Mouse (Mus musculus) MEL (cell line): ENCODE data around the gene Angpt4. TPM values are rescaled to one million over a fixed set of nuclear protein-coding genes. Genes with fewer than 3 reads are reported as not detected.

ENCODE experiments used
- DNase-seq: peaks from one replicate; pipeline ENCODE4 v3.0.0; 2011; ENCODE audit warnings: low read depth, low spot score
- H3K27ac ChIP-seq: 2 replicates; pipeline ENCODE4 v1.5.1; 2012; ENCODE audit warnings: low read depth, mild to moderate bottlenecking, control low read depth, low read length, moderate library complexity; ENCODE audit not compliant: control insufficient read depth
- H3K27me3 ChIP-seq, 2 experiments: fragments of 150-350 bp in 1 of 2; sonication (generic) in 1 of 2; 2 replicates each; pipeline ENCODE4 v1.6.1; 2012; ENCODE audit warnings: low read length in 2 of 2, mild to moderate bottlenecking in 2 of 2, improper control_type of control experiment in 1 of 2, moderate library complexity in 1 of 2; ENCODE audit not compliant: insufficient read depth in 2 of 2, control insufficient read depth in 1 of 2
- H3K36me3 ChIP-seq, 2 experiments: 2 replicates each; pipeline ENCODE4 v1.6.1; 2012 to 2014; ENCODE audit warnings: low read length in 2 of 2, improper control_type of control experiment in 1 of 2, inconsistent platforms in 1 of 2, mild to moderate bottlenecking in 1 of 2; ENCODE audit not compliant: insufficient read depth in 2 of 2, control insufficient read depth in 1 of 2
- H3K4me1 ChIP-seq, 2 experiments: fragments of 150-350 bp in 1 of 2; sonication (generic) in 1 of 2; 2 replicates each; pipeline ENCODE4 v1.6.1; 2012; ENCODE audit warnings: low read length in 2 of 2, improper control_type of control experiment in 1 of 2, mild to moderate bottlenecking in 1 of 2; ENCODE audit not compliant: insufficient read depth in 2 of 2, control insufficient read depth in 1 of 2
- H3K4me3 ChIP-seq, 2 experiments: fragments of 150-350 bp in 1 of 2; sonication (generic) in 1 of 2; 2 replicates each; pipeline ENCODE4 v1.5.1; 2012; ENCODE audit warnings: low read depth in 2 of 2, low read length in 2 of 2, mild to moderate bottlenecking in 2 of 2, moderate library complexity in 2 of 2, control low read depth in 1 of 2, improper control_type of control experiment in 1 of 2; ENCODE audit not compliant: control insufficient read depth in 1 of 2, insufficient read depth in 1 of 2
- H3K79me2 ChIP-seq: 2 replicates; pipeline ENCODE4 v1.6.1; 2012; ENCODE audit warnings: mild to moderate bottlenecking, low read length, moderate library complexity; ENCODE audit not compliant: control insufficient read depth, poor library complexity, insufficient read depth
- H3K9ac ChIP-seq: 2 replicates; pipeline ENCODE4 v1.6.1; 2012; ENCODE audit warnings: low read depth, mild to moderate bottlenecking, control low read depth, low read length, moderate library complexity; ENCODE audit not compliant: control insufficient read depth, poor library complexity, severe bottlenecking
- H3K9me3 ChIP-seq: fragments of 150-350 bp; sonication (generic); replicated peaks from 2 replicates; pipeline ENCODE4 v1.6.1; 2012; ENCODE audit warnings: mild to moderate bottlenecking, low read length, improper control_type of control experiment, moderate library complexity; ENCODE audit not compliant: insufficient read depth
- CHD1 ChIP-seq: IDR thresholded peaks from 2 replicates; pipeline ENCODE4 v1.6.1; 2012; ENCODE audit warnings: low read depth, mild to moderate bottlenecking, inconsistent platforms, low read length, improper control_type of control experiment
- CTCF ChIP-seq, 3 experiments: IDR thresholded peaks in 2 of 3; conservative IDR thresholded peaks in 1 of 3; 2 replicates each; pipeline ENCODE4 v1.5.1; 2011 to 2012; ENCODE audit warnings: low read length in 3 of 3, low read depth in 2 of 3, mild to moderate bottlenecking in 2 of 3, improper control_type of control experiment in 1 of 3, inconsistent platforms in 1 of 3, mixed read lengths in 1 of 3, moderate library complexity in 1 of 3; ENCODE audit not compliant: control insufficient read depth in 1 of 3, insufficient read depth in 1 of 3, poor library complexity in 1 of 3, severe bottlenecking in 1 of 3
- KAT2A ChIP-seq: conservative IDR thresholded peaks from 2 replicates; pipeline ENCODE4 v1.6.1; 2012; ENCODE audit warnings: low read depth, low read length, improper control_type of control experiment, inconsistent platforms
- MAFK ChIP-seq: IDR thresholded peaks from 2 replicates; pipeline ENCODE4 v1.6.1; 2011; ENCODE audit warnings: low read depth, mild to moderate bottlenecking, low read length, improper control_type of control experiment, borderline replicate concordance
- MEF2A ChIP-seq: IDR thresholded peaks from 2 replicates; pipeline ENCODE4 v1.6.1; 2014; ENCODE audit warnings: low read depth, mild to moderate bottlenecking, inconsistent platforms, low read length, improper control_type of control experiment; ENCODE audit not compliant: poor library complexity, insufficient replicate concordance, severe bottlenecking; ENCODE audit errors: extremely low read depth
- MYB ChIP-seq: IDR thresholded peaks from 2 replicates; pipeline ENCODE4 v1.6.1; 2011; ENCODE audit warnings: mild to moderate bottlenecking, low read depth, low read length, improper control_type of control experiment
- NELFE ChIP-seq: IDR thresholded peaks from 2 replicates; pipeline ENCODE4 v1.6.1; 2011; ENCODE audit warnings: low read depth, low read length, improper control_type of control experiment
- NRF1 ChIP-seq: IDR thresholded peaks from 2 replicates; pipeline ENCODE4 v1.6.1; 2014; ENCODE audit warnings: low read depth, mild to moderate bottlenecking, inconsistent platforms, low read length, improper control_type of control experiment, moderate library complexity; ENCODE audit not compliant: poor library complexity, insufficient read depth, severe bottlenecking
- POLR2AphosphoS2 ChIP-seq: IDR thresholded peaks from 2 replicates; pipeline ENCODE4 v1.6.1; 2011; ENCODE audit warnings: low read length, improper control_type of control experiment
- POLR2AphosphoS5 ChIP-seq: IDR thresholded peaks from 2 replicates; pipeline ENCODE4 v1.6.1; 2012; ENCODE audit warnings: low read depth, borderline replicate concordance, mild to moderate bottlenecking, inconsistent platforms, low read length, moderate library complexity, mixed read lengths
- RCOR1 ChIP-seq: IDR thresholded peaks from 2 replicates; pipeline ENCODE4 v1.6.1; 2012; ENCODE audit warnings: low read depth, mild to moderate bottlenecking, inconsistent platforms, low read length, improper control_type of control experiment
- SIN3A ChIP-seq: IDR thresholded peaks from 2 replicates; pipeline ENCODE4 v1.6.1; 2012; ENCODE audit warnings: low read length, improper control_type of control experiment, inconsistent platforms
- SMC3 ChIP-seq: IDR thresholded peaks from 2 replicates; pipeline ENCODE4 v1.6.1; 2011; ENCODE audit warnings: low read depth, low read length, improper control_type of control experiment
- TBP ChIP-seq: IDR thresholded peaks from 2 replicates; pipeline ENCODE4 v1.8.0; 2011; ENCODE audit warnings: low read depth, low read length, improper control_type of control experiment
- UBTF ChIP-seq: IDR thresholded peaks from 2 replicates; pipeline ENCODE4 v1.6.1; 2012; ENCODE audit warnings: low read depth, mild to moderate bottlenecking, inconsistent platforms, low read length, improper control_type of control experiment, moderate library complexity, borderline replicate concordance; ENCODE audit not compliant: insufficient read depth
- USF2 ChIP-seq, 2 experiments: IDR thresholded peaks; 2 replicates each; pipeline ENCODE4 v1.6.1; 2011 to 2012; ENCODE audit warnings: improper control_type of control experiment in 2 of 2, low read length in 2 of 2, borderline replicate concordance in 1 of 2, inconsistent platforms in 1 of 2, low read depth in 1 of 2, mild to moderate bottlenecking in 1 of 2; ENCODE audit not compliant: insufficient read depth in 1 of 2
- polyA plus RNA-seq, 2 experiments: library from polyadenylated mRNA; stranded (reverse) in 1 of 2; unstranded in 1 of 2; fragments of >175 nt in 1 of 2; fragments of >200 nt in 1 of 2; gene quantifications; 2 replicates each; pipeline versions ENCODE4 v1.2.1 to v1.2.4; 2012; ENCODE audit warnings: low replicate concordance in 2 of 2, low read depth in 1 of 2; ENCODE audit not compliant: insufficient read length in 2 of 2, insufficient read depth in 1 of 2, missing spikeins in 1 of 2
- total RNA-seq: library from RNA; depleted of rRNA; stranded (reverse); fragments of 300-350 nt; gene quantifications from 2 replicates; pipeline ENCODE4 v1.2.3, GENCODE M21; 2012

The Angpt4 gene
- total and polyA plus RNA-seq, 3 experiments: not detected

- DNase-seq: no peak
- no peak for TF ChIP-seq CTCF (IDR thresholded peaks at IDR 0.05 in 2 of 3, conservative IDR thresholded peaks at IDR 0.05 in 1 of 3; ENCODE audit: control insufficient read depth in 1 of 3, insufficient read depth in 1 of 3, low read depth in 2 of 3, low read length in 3 of 3, poor library complexity in 1 of 3, severe bottlenecking in 1 of 3)
- TF ChIP-seq POLR2AphosphoS5: peak; percentile 85; the same call in 1 of the 2 replicates
- no peak for TF ChIP-seq MYB
- Histone ChIP-seq H3K4me1 (no peaks in the 10 kb centered on the region), H3K79me2 (no peaks in the 10 kb centered on the region), H3K27ac (no peak overlapping the region), H3K4me3 (no peak overlapping the region), H3K9me3 (no peaks in the 10 kb centered on the region), H3K36me3 (no peaks in the 10 kb centered on the region), H3K9ac (no peak overlapping the region), H3K27me3 (no peaks in the 10 kb centered on the region)
Measured at GRCm38 (mm10) chr2:151947617-151948016, 36.6 kb downstream of the Angpt4 start.

DNA sequence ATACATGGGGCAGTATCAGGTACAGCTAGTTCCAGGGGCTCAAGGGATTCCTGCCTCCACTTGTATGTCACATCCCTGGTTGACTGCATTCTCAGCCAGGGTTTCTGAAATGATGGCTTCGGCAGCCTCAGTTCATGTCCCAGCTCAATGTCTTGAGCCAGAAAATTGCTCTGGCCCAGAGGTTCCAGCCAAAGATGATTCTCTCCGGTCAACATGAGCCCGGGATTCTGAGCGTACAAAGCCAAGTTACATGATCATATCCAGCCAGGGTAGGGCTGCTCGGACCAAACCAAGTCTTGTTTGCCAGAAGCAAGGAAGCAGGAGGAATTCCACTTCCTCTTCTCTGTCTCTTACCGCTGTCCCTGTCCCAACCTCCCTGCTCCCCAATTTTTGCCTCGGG is 37.3 kb downstream of the Angpt4 start:
- Histone ChIP-seq H3K4me3 (no peak overlapping the region), H3K9ac (no peak overlapping the region), H3K79me2 (no peaks in the 10 kb centered on the region), H3K27me3 (no peaks in the 10 kb centered on the region), H3K36me3 (no peaks in the 10 kb centered on the region), H3K4me1 (no peaks in the 10 kb centered on the region), H3K9me3 (no peaks in the 10 kb centered on the region), H3K27ac (no peak overlapping the region)
- no peak for DNase-seq
- TF ChIP-seq NELFE (no peak), POLR2AphosphoS5 (no peak), UBTF (no peak), NRF1 (no peak), TBP (no peak), MEF2A (no peak), CHD1 (no peak), MYB (no peak), RCOR1 (no peak), KAT2A (no peak), SIN3A (no peak), POLR2AphosphoS2 (no peak), SMC3 (no peak), USF2 (IDR thresholded peaks at IDR 0.05; ENCODE audit: borderline replicate concordance in 1 of 2, insufficient read depth in 1 of 2, low read depth in 1 of 2, low read length in 2 of 2) (no peak), CTCF (IDR thresholded peaks at IDR 0.05 in 2 of 3, conservative IDR thresholded peaks at IDR 0.05 in 1 of 3; ENCODE audit: control insufficient read depth in 1 of 3, insufficient read depth in 1 of 3, low read depth in 2 of 3, low read length in 3 of 3, poor library complexity in 1 of 3, severe bottlenecking in 1 of 3) (no peak), MAFK (no peak)
